Mouse (Mus musculus): ENCODE measurements around the gene Gm17079.
"Not testable (repeated sequence)": the region's sequence is repeated elsewhere in the genome, so short reads cannot be mapped to it uniquely, and the experiment has no call there.

Gene Gm17079

GRCm38 (mm10) chr14:51695368-51695767, at the start of gene Gm17079:
Gm17079 (minus strand) TSS chr14:51695468.
- DNase-seq (ENCODE audit: low spot score in 2 of 2) = not testable (repeated sequence)

- no peak for DNase-seq (ENCODE audit: low spot score in 2 of 2)
These were observed 45.3 kb upstream of the Gm17079 start for GRCm38 (mm10) chr14:51740347-51741170.

GRCm38 (mm10) chr14:51739150-51739993, 44.1 kb upstream of the Gm17079 start:
- DNase-seq (ENCODE audit: low spot score in 2 of 2) = no peak

- no peak for DNase-seq (ENCODE audit: low spot score in 2 of 2)
These were observed 43.3 kb upstream of the Gm17079 start for GRCm38 (mm10) chr14:51738411-51739149.

- no peak for DNase-seq (ENCODE audit: low spot score in 2 of 2)
These were observed 42.7 kb upstream of the Gm17079 start for GRCm38 (mm10) chr14:51737967-51738366.

GRCm38 (mm10) chr14:51717083-51717482, 21.8 kb upstream of the Gm17079 start, which contains the start of gene Gm5800:
Gm5800 (minus strand) TSS chr14:51717183.
- DNase-seq (ENCODE audit: low spot score in 2 of 2) = no peak

GRCm38 (mm10) chr14:51677269-51677668, 18.0 kb downstream of the Gm17079 start:
- no peak for DNase-seq (ENCODE audit: low spot score in 2 of 2)
